Mouse (Mus musculus) NIH3T3 (cell line): ENCODE measurements around the gene Cinp.
"Not testable (repeated sequence)": the region's sequence is repeated elsewhere in the genome, so short reads cannot be mapped to it uniquely, and the experiment has no call there.

Source experiments
- DNase-seq: peaks from one replicate; pipeline ENCODE4 v3.0.0-alpha.2; 2012; ENCODE audit warnings: low read depth

Cinp gene

GRCm38 (mm10) chr12:110860293-110860692 lies 28.7 kb downstream of the Cinp start:
- DNase-seq = no peak

GRCm38 (mm10) chr12:110858681-110859080 lies 30.3 kb downstream of the Cinp start:
- DNase-seq = not testable (repeated sequence)

- no peak for DNase-seq
Measured at GRCm38 (mm10) chr12:110857196-110857595, 31.7 kb downstream of the Cinp start.

GRCm38 (mm10) chr12:110854786-110855737 lies 33.9 kb downstream of the Cinp start:
- no peak for DNase-seq

GRCm38 (mm10) chr12:110851923-110852322 lies 37.0 kb downstream of the Cinp start:
- no peak for DNase-seq

GRCm38 (mm10) chr12:110851414-110851813 lies 37.5 kb downstream of the Cinp start:
- no peak for DNase-seq

- DNase-seq = no peak
Measured at GRCm38 (mm10) chr12:110850929-110851256, 38.1 kb downstream of the Cinp start.

GRCm38 (mm10) chr12:110850010-110850928 lies 38.7 kb downstream of the Cinp start, which contains the start of gene Zfp839:
Gene Zfp839, plus strand, starts transcription at chr12:110850253.
- DNase-seq = peak; percentile 89

GRCm38 (mm10) chr12:110846191-110846765 lies 42.7 kb downstream of the Cinp start:
- no peak for DNase-seq

- peak; percentile 97 for DNase-seq
Measured at GRCm38 (mm10) chr12:110845131-110845880, 43.6 kb downstream of the Cinp start.

GRCm38 (mm10) chr12:110844227-110845130 lies 44.5 kb downstream of the Cinp start:
- DNase-seq = peak; percentile 75

- DNase-seq = peak; percentile 92
Measured at GRCm38 (mm10) chr12:110843194-110844048, 45.5 kb downstream of the Cinp start.

- DNase-seq = peak; percentile 57
Measured at GRCm38 (mm10) chr12:110841731-110842493, 47.0 kb downstream of the Cinp start.

GRCm38 (mm10) chr12:110840348-110841198 lies 48.4 kb downstream of the Cinp start, which contains the start of gene Mok:
Gene Mok, minus strand, starts transcription at chr12:110840939.
- DNase-seq = peak; percentile 96

- no peak for DNase-seq
Measured at GRCm38 (mm10) chr12:110837850-110838249, 51.1 kb downstream of the Cinp start.

- no peak for DNase-seq
Measured at GRCm38 (mm10) chr12:110837192-110837841, 51.6 kb downstream of the Cinp start.

GRCm38 (mm10) chr12:110836729-110837128 lies 52.2 kb downstream of the Cinp start:
- DNase-seq = no peak
